Mouse (Mus musculus) liver, adult 2 months (tissue): ENCODE results near the gene Fbxl13. TPM values are rescaled to one million over a fixed set of nuclear protein-coding genes. Genes with fewer than 3 reads are reported as not detected.

ENCODE experiments used
- DNase-seq: peaks from one replicate; pipeline ENCODE4 v3.0.0-alpha.2; 2011; ENCODE audit warnings: low read depth, low spot score; ENCODE audit errors: extremely low read depth
- H3K27ac ChIP-seq: fragments of 200-500 bp; replicated peaks from 2 replicates; pipeline ENCODE4 v1.5.1; 2012; ENCODE audit warnings: low read depth, mild to moderate bottlenecking, control low read depth, inconsistent platforms, low read length; ENCODE audit not compliant: insufficient read depth
- H3K27me3 ChIP-seq: fragments of 200-500 bp; 2 replicates; pipeline ENCODE4 v1.6.1; 2012; ENCODE audit warnings: mild to moderate bottlenecking, moderate library complexity, low read length, inconsistent platforms; ENCODE audit not compliant: control insufficient read depth, insufficient read depth
- H3K36me3 ChIP-seq: fragments of 200-500 bp; 2 replicates; pipeline ENCODE4 v1.6.1; 2012; ENCODE audit warnings: low read length, inconsistent platforms; ENCODE audit not compliant: control insufficient read depth, insufficient read depth
- H3K4me1 ChIP-seq: fragments of 200-500 bp; 2 replicates; pipeline ENCODE4 v1.6.1; 2011; ENCODE audit warnings: low read length; ENCODE audit not compliant: control insufficient read depth, insufficient read depth
- H3K4me3 ChIP-seq: fragments of 200-500 bp; 2 replicates; pipeline ENCODE4 v1.5.1; 2011; ENCODE audit warnings: low read depth, mild to moderate bottlenecking, control low read depth, low read length, moderate library complexity; ENCODE audit not compliant: insufficient read depth
- H3K79me2 ChIP-seq: fragments of 200-500 bp; 2 replicates; pipeline ENCODE4 v1.6.1; 2012; ENCODE audit warnings: inconsistent platforms, mild to moderate bottlenecking, low read length, moderate library complexity; ENCODE audit not compliant: control insufficient read depth, insufficient read depth
- H3K9ac ChIP-seq: fragments of 200-500 bp; 2 replicates; pipeline ENCODE4 v1.6.1; 2012; ENCODE audit warnings: low read depth, mild to moderate bottlenecking, control low read depth, inconsistent platforms, low read length
- CTCF ChIP-seq: fragments of 200-500 bp; IDR thresholded peaks from 2 replicates; pipeline ENCODE4 v1.5.1; 2011; ENCODE audit warnings: low read depth, low read length, control low read depth
- POLR2A ChIP-seq: fragments of 200-500 bp; IDR thresholded peaks from 2 replicates; pipeline ENCODE4 v1.6.1; 2011; ENCODE audit warnings: low read length, control low read depth; ENCODE audit not compliant: insufficient read depth; ENCODE audit errors: extremely low read depth
- WGBS: fragments of 180-500 bp; shearing (Covaris S2); methylation state at CpG from one replicate; pipeline ENCODE4 v1.1.7; 2018; 5-methylcytosine and 5-hydroxymethylcytosine counted together
- polyA plus RNA-seq: library from polyadenylated mRNA; depleted of rRNA; stranded (reverse); fragments of >200 nt; gene quantifications from 2 replicates; pipeline ENCODE4 v1.2.3, GENCODE M21; 2012
- total RNA-seq: library from RNA; depleted of rRNA; stranded (reverse); fragments of >200 nt; gene quantifications from 2 replicates; pipeline ENCODE4 v1.2.3, GENCODE M21; 2014

Fbxl13 gene
- total and polyA plus RNA-seq, 2 experiments, result under 0.01 TPM; not detected in 1

DNA sequence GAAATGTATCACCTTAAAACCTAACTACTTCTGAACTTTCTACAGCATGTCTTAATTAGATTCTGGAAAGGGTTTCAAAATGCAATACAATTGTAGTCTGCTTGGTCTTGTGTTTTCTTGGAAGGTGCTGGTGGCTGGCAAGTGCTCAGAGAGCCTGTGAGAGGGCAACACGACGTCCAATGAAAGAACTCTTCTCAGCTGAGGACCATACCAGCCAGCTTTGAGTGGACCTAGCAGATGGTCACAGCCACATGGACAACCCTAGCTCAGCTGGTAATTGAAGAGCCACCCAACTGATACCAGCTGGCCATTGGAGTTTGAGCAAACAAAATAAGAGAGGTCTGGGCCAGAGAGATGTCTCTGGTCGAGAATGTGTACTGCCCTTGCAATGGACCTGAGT, 157.7 kb downstream of the Fbxl13 start:
- no peak for DNase-seq
- WGBS, result 92% methylated on average over 3 of the region's 3 CpGs

GRCm38 (mm10) chr5:21487306-21487705, 158.1 kb downstream of the Fbxl13 start:
- Histone ChIP-seq H3K4me3 (no peak overlapping the region), H3K79me2 (no peaks in the 10 kb centered on the region), H3K4me1 (no peaks in the 10 kb centered on the region), H3K27ac (no peak overlapping the region), H3K36me3 (peaks cover 2% of the 10 kb centered on the region), H3K27me3 (no peaks in the 10 kb centered on the region), H3K9ac (no peak overlapping the region)
- DNase-seq, result no peak
- WGBS, result 78% methylated on average over 3 of the region's 3 CpGs
- TF ChIP-seq CTCF, result no peak
- TF ChIP-seq POLR2A, result no peak

More for the DNA sequence above, 157.7 kb downstream of the Fbxl13 start:
- H3K9ac ChIP-seq, result no peak overlapping the region
- H3K4me1 ChIP-seq, result no peaks in the 10 kb centered on the region
- H3K27me3 ChIP-seq, result no peaks in the 10 kb centered on the region
- H3K27ac ChIP-seq, result no peak overlapping the region
- TF ChIP-seq POLR2A, result no peak
- TF ChIP-seq CTCF, result no peak
- peaks cover 2% of the 10 kb centered on the region for H3K36me3 ChIP-seq
- no peaks in the 10 kb centered on the region for H3K79me2 ChIP-seq
- no peak overlapping the region for H3K4me3 ChIP-seq

DNA sequence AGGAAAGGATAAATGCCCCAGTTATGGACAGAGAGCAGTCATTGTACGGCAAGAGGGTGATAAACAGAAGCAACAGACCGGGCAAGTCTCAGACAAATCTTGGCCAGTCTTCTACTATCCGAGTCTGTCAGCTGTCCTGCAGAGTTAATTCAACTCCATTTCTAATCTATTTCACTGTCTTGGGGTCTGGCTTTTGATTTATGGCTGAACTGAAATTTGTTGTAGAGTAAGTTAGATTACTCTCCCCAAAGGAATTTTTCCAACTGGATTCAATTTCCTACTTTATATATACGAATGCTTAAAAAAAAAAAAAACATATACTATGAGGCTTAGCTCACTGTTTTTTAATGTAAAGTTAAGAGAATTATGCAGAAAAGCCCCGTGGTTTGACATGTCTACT, 158.6 kb downstream of the Fbxl13 start:
- 85% methylated on average over 5 of the region's 5 CpGs for WGBS
- TF ChIP-seq CTCF, result no peak
- no peak for TF ChIP-seq POLR2A

DNA sequence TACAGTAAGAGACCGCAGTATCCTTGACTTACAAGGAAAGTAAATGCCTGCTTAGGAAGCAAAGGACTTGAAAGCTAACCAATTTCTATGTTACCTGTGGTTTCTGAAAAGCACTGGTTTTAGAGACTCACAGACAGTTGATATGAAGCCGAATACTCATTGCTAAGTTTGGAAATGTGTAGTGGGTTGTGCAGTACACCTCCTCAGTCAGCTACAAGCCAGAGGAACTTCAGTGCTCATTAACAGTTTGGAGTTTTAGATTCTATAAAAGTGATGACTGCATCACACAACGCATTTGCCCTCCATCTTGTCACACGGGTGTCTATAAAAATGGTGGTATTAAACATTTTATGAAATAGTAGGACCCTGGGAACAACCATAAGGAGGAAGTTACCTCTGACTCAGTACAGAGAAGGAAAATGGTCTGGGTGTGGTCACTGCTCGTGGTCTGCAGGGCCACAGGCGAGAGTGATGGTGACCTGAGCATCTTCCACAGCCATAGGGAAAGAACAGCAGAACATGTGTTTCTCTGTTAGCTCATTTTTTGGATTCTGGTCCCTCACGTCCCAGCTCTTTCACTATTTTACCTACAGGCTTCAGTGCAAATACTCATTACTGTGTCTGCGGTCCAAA, 160.1 kb downstream of the Fbxl13 start:
- 89% methylated on average over 8 of the region's 8 CpGs for WGBS
- DNase-seq, result no peak
- Histone ChIP-seq H3K27me3 (no peaks in the 10 kb centered on the region), H3K79me2 (no peaks in the 10 kb centered on the region), H3K4me1 (no peaks in the 10 kb centered on the region), H3K4me3 (no peak overlapping the region), H3K36me3 (peaks cover 3% of the 10 kb centered on the region), H3K27ac (no peak overlapping the region), H3K9ac (no peak overlapping the region)
- TF ChIP-seq POLR2A (no peak), CTCF (no peak)

More for the DNA sequence above, 158.6 kb downstream of the Fbxl13 start:
- DNase-seq, result no peak
- H3K27me3 ChIP-seq, result no peaks in the 10 kb centered on the region
- no peak overlapping the region for H3K27ac ChIP-seq
- no peaks in the 10 kb centered on the region for H3K79me2 ChIP-seq
- no peak overlapping the region for H3K9ac ChIP-seq
- H3K4me1 ChIP-seq, result no peaks in the 10 kb centered on the region
- H3K36me3 ChIP-seq, result peaks cover 2% of the 10 kb centered on the region
- H3K4me3 ChIP-seq, result no peak overlapping the region

DNA sequence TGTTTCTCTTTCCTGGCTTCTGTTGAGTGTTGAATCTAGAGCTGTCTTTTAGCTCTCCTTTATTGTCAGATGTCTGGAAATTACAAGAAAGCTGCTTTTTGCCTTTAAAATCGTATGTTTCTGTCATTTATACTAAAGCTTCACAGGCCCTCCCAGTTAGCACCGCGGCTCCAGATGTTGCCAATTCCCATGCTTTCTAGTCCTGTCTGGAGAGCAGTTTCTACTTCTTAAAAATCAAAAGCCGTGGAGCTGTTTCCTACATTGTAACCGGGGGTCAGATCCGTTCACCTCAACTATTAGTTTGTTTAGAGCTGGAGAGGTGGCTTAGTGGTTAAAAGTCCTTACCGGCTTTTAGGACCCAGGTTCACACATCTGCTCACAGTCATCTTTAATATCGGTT, 162.2 kb downstream of the Fbxl13 start:
- 94% methylated on average over 8 of the region's 8 CpGs for WGBS

GRCm38 (mm10) chr5:21482446-21483222, 162.8 kb downstream of the Fbxl13 start:
- no peak for DNase-seq
- 72% methylated on average over 11 of the region's 11 CpGs for WGBS

More for the DNA sequence above, 162.2 kb downstream of the Fbxl13 start:
- no peak for TF ChIP-seq POLR2A
- TF ChIP-seq CTCF, result no peak
- Histone ChIP-seq H3K9ac (no peak overlapping the region), H3K4me1 (no peaks in the 10 kb centered on the region), H3K79me2 (no peaks in the 10 kb centered on the region), H3K4me3 (no peak overlapping the region), H3K36me3 (peaks cover 6% of the 10 kb centered on the region), H3K27ac (no peak overlapping the region), H3K27me3 (no peaks in the 10 kb centered on the region)
- no peak for DNase-seq

More at GRCm38 (mm10) chr5:21482446-21483222, 162.8 kb downstream of the Fbxl13 start:
- Histone ChIP-seq H3K4me3 (no peak overlapping the region), H3K27me3 (no peaks in the 10 kb centered on the region), H3K27ac (no peak overlapping the region), H3K79me2 (no peaks in the 10 kb centered on the region), H3K9ac (no peak overlapping the region), H3K4me1 (no peaks in the 10 kb centered on the region), H3K36me3 (peaks cover 6% of the 10 kb centered on the region)
- TF ChIP-seq CTCF (no peak), POLR2A (no peak)
